Mouse (Mus musculus): ENCODE measurements around the gene Krtap1-5. TPM values are rescaled to one million over a fixed set of nuclear protein-coding genes. Genes with fewer than 3 reads are reported as not detected.
A peak's percentile ranks its signal among the peaks of the same experiment; 100 is the strongest.

The Krtap1-5 gene
- polyA plus RNA-seq, 1 experiment from 2014 or later = not detected

GRCm38 (mm10) chr11:99581051-99581450, 235 bp upstream of the Krtap1-5 start:
- ATAC-seq (replicated peaks) = no peak
- Histone ChIP-seq H3K4me2 (replicated peaks) (no peak overlapping the region), H3K4me3 (no peak overlapping the region), H3K27me3 (no peaks in the 10 kb centered on the region), H3K4me1 (no peaks in the 10 kb centered on the region), H3K36me3 (no peaks in the 10 kb centered on the region), H3K27ac (replicated peaks) (no peak overlapping the region), H3K9me3 (no peaks in the 10 kb centered on the region), H3K9ac (replicated peaks) (no peak overlapping the region)
- 90% methylated on average over 5 of the region's 5 CpGs for WGBS

- H3K4me1 ChIP-seq = no peaks in the 10 kb centered on the region
- 2% methylated on average over 7 of the region's 7 CpGs for WGBS
- 0 out of 2 replicates have a peak overlapping the region, but pooled peaks have one; percentile 8 for H3K4me3 ChIP-seq
- H3K4me2 ChIP-seq (replicated peaks) = peak overlapping the region; percentile 23
- peak; percentile 60 for ATAC-seq (replicated peaks)
- no peak overlapping the region for H3K27ac ChIP-seq (replicated peaks)
- no peaks in the 10 kb centered on the region for H3K36me3 ChIP-seq
- no peak overlapping the region for H3K9ac ChIP-seq (replicated peaks)
- H3K9me3 ChIP-seq = no peaks in the 10 kb centered on the region
- no peaks in the 10 kb centered on the region for H3K27me3 ChIP-seq
These were observed 6.7 kb downstream of the Krtap1-5 start for GRCm38 (mm10) chr11:99574106-99574505.

- no peak overlapping the region for H3K4me2 ChIP-seq (replicated peaks)
- H3K4me1 ChIP-seq = no peaks in the 10 kb centered on the region
- H3K9me3 ChIP-seq = no peaks in the 10 kb centered on the region
- H3K4me3 ChIP-seq = no peak overlapping the region
- 20% methylated on average over 4 of the region's 4 CpGs for WGBS
- no peak overlapping the region for H3K9ac ChIP-seq (replicated peaks)
- H3K27me3 ChIP-seq = no peaks in the 10 kb centered on the region
- no peak overlapping the region for H3K27ac ChIP-seq (replicated peaks)
- H3K36me3 ChIP-seq = no peaks in the 10 kb centered on the region
- no peak for ATAC-seq (replicated peaks)
These were observed 7.7 kb downstream of the Krtap1-5 start for GRCm38 (mm10) chr11:99573164-99573563.

GRCm38 (mm10) chr11:99566530-99566929, 14.3 kb downstream of the Krtap1-5 start, which contains the start of gene Krtap3-1:
Krtap3-1 (minus strand) TSS chr11:99566630.
- Histone ChIP-seq H3K9ac (replicated peaks) (no peak within 1 kb of the TSS), H3K27ac (replicated peaks) (no peak within 1 kb of the TSS), H3K4me3 (no peak within 1 kb of the TSS), H3K4me1 (no peaks in the 10 kb centered on the region), H3K9me3 (no peaks in the 10 kb centered on the region), H3K36me3 (no peaks in the 10 kb centered on the region), H3K27me3 (no peaks in the 10 kb centered on the region), H3K4me2 (replicated peaks) (no peak within 1 kb of the TSS)
- WGBS = 95% methylated on average over 7 of the region's 7 CpGs
- no peak for ATAC-seq (replicated peaks)

GRCm38 (mm10) chr11:99562580-99562979, 18.2 kb downstream of the Krtap1-5 start:
- Histone ChIP-seq H3K4me1 (no peaks in the 10 kb centered on the region), H3K4me2 (replicated peaks) (no peak overlapping the region), H3K4me3 (no peak overlapping the region), H3K27me3 (no peaks in the 10 kb centered on the region), H3K27ac (replicated peaks) (no peak overlapping the region), H3K9me3 (no peaks in the 10 kb centered on the region), H3K36me3 (no peaks in the 10 kb centered on the region), H3K9ac (replicated peaks) (no peak overlapping the region)
- 84% methylated on average over 6 of the region's 6 CpGs for WGBS
- ATAC-seq (replicated peaks) = no peak

- 94% methylated on average over 9 of the region's 9 CpGs for WGBS
- no peak for ATAC-seq (replicated peaks)
- Histone ChIP-seq H3K4me2 (replicated peaks) (no peak within 1 kb of the TSS), H3K4me1 (no peaks in the 10 kb centered on the region), H3K36me3 (no peaks in the 10 kb centered on the region), H3K9me3 (no peaks in the 10 kb centered on the region), H3K27ac (replicated peaks) (no peak within 1 kb of the TSS), H3K9ac (replicated peaks) (no peak within 1 kb of the TSS), H3K4me3 (no peak within 1 kb of the TSS), H3K27me3 (no peaks in the 10 kb centered on the region)
These were observed 21.4 kb downstream of the Krtap1-5 start, which contains the start of gene Gm11939 for GRCm38 (mm10) chr11:99559366-99559765. Gm11939 (minus strand) TSS chr11:99559466.

GRCm38 (mm10) chr11:99557976-99558745, 22.7 kb downstream of the Krtap1-5 start:
- Histone ChIP-seq H3K27ac (replicated peaks) (no peak overlapping the region), H3K4me2 (replicated peaks) (no peak overlapping the region), H3K4me3 (no peak overlapping the region), H3K27me3 (no peaks in the 10 kb centered on the region), H3K9me3 (no peaks in the 10 kb centered on the region), H3K4me1 (no peaks in the 10 kb centered on the region), H3K9ac (replicated peaks) (no peak overlapping the region), H3K36me3 (no peaks in the 10 kb centered on the region)
- no peak for ATAC-seq (replicated peaks)
- WGBS = 83% methylated on average over 3 of the region's 3 CpGs

- Histone ChIP-seq H3K36me3 (no peaks in the 10 kb centered on the region), H3K4me1 (no peaks in the 10 kb centered on the region), H3K4me2 (replicated peaks) (no peak within 1 kb of the TSS), H3K27ac (replicated peaks) (no peak within 1 kb of the TSS), H3K4me3 (no peak within 1 kb of the TSS), H3K27me3 (no peaks in the 10 kb centered on the region), H3K9me3 (no peaks in the 10 kb centered on the region), H3K9ac (replicated peaks) (no peak within 1 kb of the TSS)
- no peak for ATAC-seq (replicated peaks)
- 96% methylated on average over 2 of the region's 2 CpGs for WGBS
These were observed 24.1 kb downstream of the Krtap1-5 start, which contains the start of gene Krtap3-2 for GRCm38 (mm10) chr11:99556753-99557152. Krtap3-2 (minus strand) TSS chr11:99556853.

- Histone ChIP-seq H3K4me1 (no peaks in the 10 kb centered on the region), H3K9me3 (no peaks in the 10 kb centered on the region), H3K4me3 (no peak overlapping the region), H3K27me3 (no peaks in the 10 kb centered on the region), H3K27ac (replicated peaks) (no peak overlapping the region), H3K4me2 (replicated peaks) (no peak overlapping the region), H3K9ac (replicated peaks) (no peak overlapping the region), H3K36me3 (no peaks in the 10 kb centered on the region)
- ATAC-seq (replicated peaks) = no peak
- WGBS = 90% methylated on average over 2 of the region's 2 CpGs
These were observed 24.6 kb downstream of the Krtap1-5 start for GRCm38 (mm10) chr11:99556195-99556594.

- no peak for ATAC-seq (replicated peaks)
- no peak within 1 kb of the TSS for H3K9ac ChIP-seq (replicated peaks)
- no peak within 1 kb of the TSS for H3K4me3 ChIP-seq
- no peaks in the 10 kb centered on the region for H3K4me1 ChIP-seq
- no peak within 1 kb of the TSS for H3K27ac ChIP-seq (replicated peaks)
- H3K27me3 ChIP-seq = no peaks in the 10 kb centered on the region
- no peaks in the 10 kb centered on the region for H3K9me3 ChIP-seq
- no peak within 1 kb of the TSS for H3K4me2 ChIP-seq (replicated peaks)
- 49% methylated on average over 4 of the region's 4 CpGs for WGBS
- no peaks in the 10 kb centered on the region for H3K36me3 ChIP-seq
These were observed 30.1 kb downstream of the Krtap1-5 start, which contains the start of gene Krtap3-3 for GRCm38 (mm10) chr11:99550765-99551164. Krtap3-3 (minus strand) TSS chr11:99550865.

- no peak overlapping the region for H3K4me3 ChIP-seq
- H3K4me1 ChIP-seq = no peaks in the 10 kb centered on the region
- no peaks in the 10 kb centered on the region for H3K9me3 ChIP-seq
- H3K27me3 ChIP-seq = no peaks in the 10 kb centered on the region
- H3K9ac ChIP-seq (replicated peaks) = no peak overlapping the region
- H3K4me2 ChIP-seq (replicated peaks) = no peak overlapping the region
- H3K36me3 ChIP-seq = no peaks in the 10 kb centered on the region
- no peak overlapping the region for H3K27ac ChIP-seq (replicated peaks)
- ATAC-seq (replicated peaks) = no peak
These were observed 32.9 kb downstream of the Krtap1-5 start for GRCm38 (mm10) chr11:99547892-99548291.

GRCm38 (mm10) chr11:99539721-99540120, 41.1 kb downstream of the Krtap1-5 start:
- Histone ChIP-seq H3K36me3 (no peaks in the 10 kb centered on the region), H3K4me1 (peaks cover 4% of the 10 kb centered on the region; the same call in 1 of the 2 replicates), H3K4me3 (no peak overlapping the region), H3K4me2 (replicated peaks) (no peak overlapping the region), H3K27me3 (no peaks in the 10 kb centered on the region), H3K9me3 (no peaks in the 10 kb centered on the region), H3K9ac (replicated peaks) (no peak overlapping the region), H3K27ac (replicated peaks) (no peak overlapping the region)
- ATAC-seq (replicated peaks) = no peak
- 32% methylated on average over 9 of the region's 9 CpGs for WGBS

Measured in forebrain, embryonic 15.5 days (tissue).